Mouse (Mus musculus) heart, postnatal 0 days (tissue): ENCODE measurements around the gene Knl1. TPM values are rescaled to one million over a fixed set of nuclear protein-coding genes. Genes with fewer than 3 reads are reported as not detected.
"Not testable (repeated sequence)": the region's sequence is repeated elsewhere in the genome, so short reads cannot be mapped to it uniquely, and the experiment has no call there.

Experiments used
- ATAC-seq: fragments of 200-750 bp; cut with Nextera tagmentation; 2 replicates; pipeline ENCODE4 v1.8.0; 2017; ENCODE audit warnings: low read depth, moderate number of reproducible peaks, moderate library complexity; ENCODE audit not compliant: insufficient read depth
- DNase-seq: peaks from one replicate; pipeline ENCODE4 v3.0.0-alpha.2; 2016; ENCODE audit warnings: low spot score
- H3K27ac ChIP-seq: fragments of 300-500 bp; sonication (generic); 2 replicates; pipeline ENCODE4 v1.5.1; 2014; ENCODE audit warnings: low read depth, mild to moderate bottlenecking
- H3K27me3 ChIP-seq: fragments of 300-500 bp; sonication (generic); 2 replicates; pipeline ENCODE4 v1.6.1; 2014; ENCODE audit warnings: low read length, mixed read lengths; ENCODE audit not compliant: control insufficient read depth, insufficient read depth
- H3K36me3 ChIP-seq: fragments of 300-500 bp; sonication (generic); replicated peaks from 2 replicates; pipeline ENCODE4 v1.6.1; 2014; ENCODE audit warnings: low read length, mixed read lengths; ENCODE audit not compliant: control insufficient read depth, insufficient read depth
- H3K4me1 ChIP-seq: fragments of 300-500 bp; sonication (generic); 2 replicates; pipeline ENCODE4 v1.6.1; 2014; ENCODE audit warnings: antibody characterized with exemption; ENCODE audit not compliant: control insufficient read depth, insufficient read depth
- H3K4me2 ChIP-seq: fragments of 300-500 bp; sonication (generic); 2 replicates; pipeline ENCODE4 v1.6.1; 2014; ENCODE audit warnings: low read depth, mild to moderate bottlenecking, low read length, moderate library complexity
- H3K4me3 ChIP-seq: fragments of 300-500 bp; sonication (generic); 2 replicates; pipeline ENCODE4 v1.5.1; 2014; ENCODE audit warnings: low read depth, low read length
- H3K9ac ChIP-seq: fragments of 300-500 bp; sonication (generic); replicated peaks from 2 replicates; pipeline ENCODE4 v1.6.1; 2014; ENCODE audit warnings: low read depth, low read length, mixed read lengths
- H3K9me3 ChIP-seq: fragments of 300-500 bp; sonication (generic); replicated peaks from 2 replicates; pipeline ENCODE4 v1.6.1; 2016; ENCODE audit warnings: low read length; ENCODE audit not compliant: control insufficient read depth
- CTCF ChIP-seq: IDR thresholded peaks from 2 replicates; pipeline ENCODE4 v1.5.1; 2016; ENCODE audit warnings: antibody characterized with exemption, control low read depth, low read depth
- EP300 ChIP-seq: IDR thresholded peaks from 2 replicates; pipeline ENCODE4 v1.6.1; 2016; ENCODE audit warnings: antibody characterized with exemption, low read depth
- WGBS: fragments of 180-500 bp; shearing (Covaris S2); extraction: QIAGEN DNeasy Blood & Tissue Kit; methylation state at CpG from one replicate; pipeline ENCODE4 v1.1.7; 2014; 5-methylcytosine and 5-hydroxymethylcytosine counted together
- polyA plus RNA-seq: library from polyadenylated mRNA; unstranded; fragments of >200 nt; fragmentation: Nextera tagmentation; extraction: Ambion mirVana; gene quantifications from 2 replicates; pipeline ENCODE4 v1.2.1, GENCODE M21; 2015
- total RNA-seq: library from RNA; depleted of rRNA; stranded (reverse); fragments of >200 nt; gene quantifications from 2 replicates; pipeline ENCODE4 v1.2.3, GENCODE M21; 2014; ENCODE audit warnings: low replicate concordance

The Knl1 gene
- total and polyA plus RNA-seq, 2 experiments from 2014 or later, result 14.5 to 50.5 TPM

GRCm38 (mm10) chr2:119014989-119015388 lies 31.9 kb upstream of the Knl1 start:
- Histone ChIP-seq H3K27me3 (no peaks in the 10 kb centered on the region), H3K4me3 (no peak overlapping the region), H3K4me1 (peaks cover 9% of the 10 kb centered on the region; the same call in 1 of the 2 replicates), H3K4me2 (no peak overlapping the region), H3K9ac (no peak overlapping the region), H3K27ac (peak overlapping the region; percentile 77; the same call in 1 of the 2 replicates), H3K36me3 (peaks cover 19% of the 10 kb centered on the region), H3K9me3 (no peaks in the 10 kb centered on the region)
- ATAC-seq, result no peak
- no peak for DNase-seq
- TF ChIP-seq CTCF (no peak), EP300 (no peak)
- WGBS, result 67% methylated on average over 7 of the region's 7 CpGs

GRCm38 (mm10) chr2:119015604-119016180 lies 31.2 kb upstream of the Knl1 start:
- DNase-seq, result peak; percentile 76
- Histone ChIP-seq H3K9me3 (no peaks in the 10 kb centered on the region), H3K36me3 (peaks cover 26% of the 10 kb centered on the region), H3K9ac (no peak overlapping the region), H3K4me3 (no peak overlapping the region), H3K27me3 (no peaks in the 10 kb centered on the region), H3K4me1 (peaks cover 9% of the 10 kb centered on the region; the same call in 1 of the 2 replicates), H3K4me2 (peak overlapping the region; percentile 30), H3K27ac (peak overlapping the region; percentile 77)
- TF ChIP-seq EP300, result no peak; the same call in 1 of the 2 replicates
- TF ChIP-seq CTCF, result no peak
- 27% methylated on average over 12 of the region's 12 CpGs for WGBS
- peak; percentile 91 for ATAC-seq

GRCm38 (mm10) chr2:119016312-119016711 lies 30.6 kb upstream of the Knl1 start:
- 79% methylated on average over 4 of the region's 4 CpGs for WGBS
- not testable (repeated sequence) for H3K27ac ChIP-seq, ATAC-seq

GRCm38 (mm10) chr2:119017647-119018046 lies 29.3 kb upstream of the Knl1 start:
- ATAC-seq (no peak), DNase-seq (no peak)
- TF ChIP-seq EP300 (no peak), CTCF (no peak)
- Histone ChIP-seq H3K9me3 (no peaks in the 10 kb centered on the region), H3K4me2 (no peak overlapping the region), H3K36me3 (peaks cover 45% of the 10 kb centered on the region), H3K4me3 (no peak overlapping the region), H3K9ac (no peak overlapping the region), H3K4me1 (peaks cover 9% of the 10 kb centered on the region; the same call in 1 of the 2 replicates), H3K27me3 (no peaks in the 10 kb centered on the region), H3K27ac (no peak overlapping the region)
- WGBS, result 91% methylated on average over 3 of the region's 3 CpGs

More at GRCm38 (mm10) chr2:119016312-119016711, 30.6 kb upstream of the Knl1 start:
- not testable (repeated sequence) for H3K9ac ChIP-seq, H3K4me3 ChIP-seq, H3K9me3 ChIP-seq, H3K27me3 ChIP-seq, H3K4me1 ChIP-seq, DNase-seq, H3K4me2 ChIP-seq
- peaks cover 32% of the 10 kb centered on the region for H3K36me3 ChIP-seq

GRCm38 (mm10) chr2:119018391-119019122 lies 28.4 kb upstream of the Knl1 start:
- TF ChIP-seq EP300, result no peak
- no peak for TF ChIP-seq CTCF
- Histone ChIP-seq H3K9me3 (no peaks in the 10 kb centered on the region), H3K27me3 (no peaks in the 10 kb centered on the region), H3K4me2 (no peak overlapping the region), H3K36me3 (peaks cover 50% of the 10 kb centered on the region), H3K27ac (peak overlapping the region; percentile 41; the same call in 1 of the 2 replicates), H3K9ac (no peak overlapping the region), H3K4me1 (peaks cover 9% of the 10 kb centered on the region; the same call in 1 of the 2 replicates), H3K4me3 (no peak overlapping the region)
- DNase-seq (peak; percentile 12), ATAC-seq (peak; percentile 36; the same call in 1 of the 2 replicates)
- 55% methylated on average over 22 of the region's 22 CpGs for WGBS
